12 mouse cellular contexts compared by ENCODE assay signal in the genomic region with DNA sequence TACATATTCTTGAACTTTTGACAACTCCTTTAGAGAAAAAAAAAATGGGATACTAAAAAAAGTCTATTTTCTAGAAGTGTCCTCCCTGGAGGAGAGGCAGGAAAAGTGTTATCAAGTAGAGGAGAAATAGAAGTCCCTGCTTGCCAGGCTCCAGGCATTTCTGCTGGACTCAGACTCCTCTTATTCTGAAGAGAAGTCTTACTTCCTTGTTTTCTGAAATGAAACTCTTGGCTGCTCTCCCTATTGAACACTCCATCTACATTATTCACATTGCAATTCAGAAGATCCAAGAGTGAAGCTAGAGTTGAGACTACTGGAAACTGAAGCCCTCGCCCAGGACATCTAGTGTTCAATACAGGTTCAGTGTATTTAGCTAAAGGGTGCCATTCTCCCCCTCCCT. TPM values are rescaled to one million over a fixed set of nuclear protein-coding genes. Genes with fewer than 3 reads are reported as not detected.
DNase-seq lines count a peak whose midpoint lies in the region; ATAC-seq and TF ChIP-seq lines count a peak whose summit lies in the region.
"Had no signal": no experiment of that assay in that cellular context is flagged by ENCODE, and none has a peak within 500 bp of the region (broad histone marks: within the 10 kb centered on the region; RNA-seq: fewer than 3 reads in every experiment).

A gene (plus strand): TSS at position 260 of the 400 bp plus-strand sequence.

- peak; percentile 9 for DNase-seq in heart, postnatal 4 days
- no peak for DNase-seq in liver, embryonic 13.5 days
- no peak for DNase-seq in stomach, postnatal 0 days (ENCODE audit: low spot score)
- no peak for DNase-seq in embryo, embryonic 9.5 days (ENCODE audit: extremely low spot score)
- no peak for DNase-seq in layer of hippocampus, adult 11-12 months (ENCODE audit: low spot score)
- DNase-seq: gastrocnemius, postnatal 36 days; right cerebral cortex, adult 18-20 months had no signal

- 49% methylated on average over 1 of the region's 1 CpGs for WGBS in liver, embryonic 13.5 days (ENCODE audit: insufficient replicate concordance)
- WGBS in stomach, postnatal 0 days: 77% methylated on average over 1 of the region's 1 CpGs

- no peak within 1 kb of the TSS for H3K9ac ChIP-seq in liver, embryonic 13.5 days
- no peak within 1 kb of the TSS for H3K9ac ChIP-seq in stomach, postnatal 0 days (ENCODE audit: low read length)

- no peak within 1 kb of the TSS for H3K27ac ChIP-seq in liver, embryonic 13.5 days
- no peak within 1 kb of the TSS for H3K27ac ChIP-seq in stomach, postnatal 0 days (replicated peaks)
- H3K27ac ChIP-seq: macrophage had no signal

- H3K27me3 ChIP-seq in megakaryocyte, embryonic 14.5 days (replicated peaks): no peaks in the 10 kb centered on the region
- H3K27me3 ChIP-seq in liver, embryonic 13.5 days: no peaks in the 10 kb centered on the region
- no peaks in the 10 kb centered on the region for H3K27me3 ChIP-seq in stomach, postnatal 0 days (ENCODE audit: control insufficient read depth, insufficient read depth, low read length)

- TF ChIP-seq CTCF in stomach, postnatal 0 days (IDR thresholded peaks at IDR 0.05; ENCODE audit: low read depth): no peak

- H3K4me2 ChIP-seq in liver, embryonic 13.5 days: no peak within 1 kb of the TSS
- H3K4me2 ChIP-seq in stomach, postnatal 0 days (replicated peaks; ENCODE audit: low read depth): no peak within 1 kb of the TSS

- no peak for TF ChIP-seq EP300 in stomach, postnatal 0 days (optimal IDR thresholded peaks at IDR 0.05)

- no peaks in the 10 kb centered on the region for H3K36me3 ChIP-seq in megakaryocyte, embryonic 14.5 days (replicated peaks; ENCODE audit: low read length)
- no peaks in the 10 kb centered on the region for H3K36me3 ChIP-seq in liver, embryonic 13.5 days
- no peaks in the 10 kb centered on the region for H3K36me3 ChIP-seq in stomach, postnatal 0 days (ENCODE audit: control insufficient read depth, insufficient read depth, low read length)

- peak within 1 kb of the TSS; percentile 53 for H3K4me3 ChIP-seq in megakaryocyte, embryonic 14.5 days (replicated peaks)
- H3K4me3 ChIP-seq in liver, embryonic 13.5 days (replicated peaks): no peak within 1 kb of the TSS
- H3K4me3 ChIP-seq in stomach, postnatal 0 days (ENCODE audit: low read depth, low read length): no peak within 1 kb of the TSS

- peaks cover 3% of the 10 kb centered on the region; the same call in 1 of the 2 replicates for H3K4me1 ChIP-seq in megakaryocyte, embryonic 14.5 days
- H3K4me1 ChIP-seq in liver, embryonic 13.5 days (replicated peaks): no peaks in the 10 kb centered on the region
- H3K4me1 ChIP-seq in stomach, postnatal 0 days (replicated peaks; ENCODE audit: control insufficient read depth, insufficient read depth): no peaks in the 10 kb centered on the region

- H3K9me3 ChIP-seq in megakaryocyte, embryonic 14.5 days: no peaks in the 10 kb centered on the region
- no peaks in the 10 kb centered on the region for H3K9me3 ChIP-seq in liver, embryonic 13.5 days (replicated peaks)
- H3K9me3 ChIP-seq in stomach, postnatal 0 days (ENCODE audit: control insufficient read depth, low read length): no peaks in the 10 kb centered on the region

- no peak for ATAC-seq in megakaryocyte, adult 5-6 weeks (ENCODE audit: poor library complexity, severe bottlenecking)
- no peak for ATAC-seq in liver, embryonic 13.5 days (ENCODE audit: low read depth)
- no peak for ATAC-seq in stomach, postnatal 0 days (ENCODE audit: low FRiP score, low TSS enrichment)

RNA-seq across cellular contexts. Expression of the gene that starts here (rescaled TPM):
- polyA plus RNA-seq in megakaryocyte, embryonic 14.5 days (2012; ENCODE audit: insufficient read depth, low replicate concordance): not detected in 2 replicates
- total RNA-seq in megakaryocyte, adult 5-6 weeks (2015): not detected in 2 replicates
- total RNA-seq in megakaryocyte, adult 5-6 weeks (2017): not detected in 2 replicates
- total RNA-seq in heart, postnatal 4 days (2021): 1 to 10 TPM; 1.2 to 1.5 TPM
- polyA plus RNA-seq in liver, embryonic 13.5 days (2015; fragmentation: Nextera tagmentation; extraction: Ambion mirVana): 35.8 and 42.7 TPM in 2 replicates
- 65.8 and 72.8 TPM in 2 replicates for polyA plus RNA-seq in stomach, postnatal 0 days (2015; fragmentation: Nextera tagmentation; extraction: Ambion mirVana)
- total RNA-seq: common myeloid progenitor, adult 5-6 weeks; left cerebral cortex, adult 8-10 months had no signal
- polyA plus RNA-seq: macrophage had no signal

Comparison
In these comparisons a context has a peak if more than half of its experiments do, and no peak if none do; other contexts are left out.
1. RNA of the gene that starts here (polyA plus RNA-seq): 65.8 to 72.8 TPM in stomach, postnatal 0 days and 35.8 to 42.7 TPM in liver, embryonic 13.5 days; not detected in megakaryocyte, embryonic 14.5 days; every median in the first group is over 10 times any median in the second.